Mouse (Mus musculus): ENCODE results near the gene Tenm3. TPM values are rescaled to one million over a fixed set of nuclear protein-coding genes. Genes with fewer than 3 reads are reported as not detected.

Gene Tenm3
- polyA plus RNA-seq, 1 experiment: 3.1 TPM

DNA sequence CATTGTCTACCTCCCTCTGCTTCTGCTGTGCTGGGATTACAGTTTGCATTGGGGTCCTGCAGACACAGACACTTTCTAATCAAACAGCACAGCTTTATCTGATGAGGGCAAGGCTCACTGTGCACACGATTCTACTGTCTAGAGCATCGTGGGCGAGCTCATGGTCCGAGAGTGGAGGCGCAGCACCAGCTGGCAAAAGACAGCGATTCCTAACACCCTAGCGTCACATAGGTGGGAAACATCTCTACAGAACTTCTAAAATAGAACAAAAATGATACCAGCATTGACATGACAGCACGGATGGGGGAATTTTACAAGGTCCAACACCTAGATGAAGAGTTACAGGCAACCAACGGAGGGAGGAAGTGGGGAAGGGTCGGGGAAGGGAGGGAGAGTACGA lies 561.9 kb downstream of the Tenm3 start:
- no peak for DNase-seq (ENCODE audit: low read depth)

- DNase-seq (ENCODE audit: low read depth): no peak
Observed at GRCm38 (mm10) chr8:48279360-48279759, 564.4 kb downstream of the Tenm3 start.

GRCm38 (mm10) chr8:48277986-48278635 lies 565.6 kb downstream of the Tenm3 start:
- no peak for DNase-seq (ENCODE audit: low read depth)

DNA sequence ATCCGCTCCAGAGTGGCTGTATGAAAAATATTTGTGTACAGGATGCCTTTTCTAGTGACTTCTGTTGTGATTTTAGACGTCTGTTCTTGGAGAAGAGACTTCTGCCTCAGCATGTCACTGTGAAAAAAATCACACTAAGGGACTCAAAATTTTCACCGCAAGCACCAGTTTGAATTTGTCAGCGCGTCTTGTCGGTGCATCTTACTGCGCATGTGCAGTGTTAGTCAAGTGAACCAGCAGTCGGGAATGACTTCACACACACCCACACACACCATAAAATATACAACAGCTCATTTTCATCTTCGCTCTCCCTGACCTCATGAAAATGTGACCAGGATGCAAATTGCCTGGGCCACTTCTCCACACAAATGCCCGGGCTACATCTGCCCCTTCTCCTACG lies 568.7 kb downstream of the Tenm3 start:
- no peak for DNase-seq (ENCODE audit: low read depth)

- no peak for DNase-seq (ENCODE audit: low read depth)
Observed at GRCm38 (mm10) chr8:48274566-48274965, 569.2 kb downstream of the Tenm3 start.

GRCm38 (mm10) chr8:48268638-48269037 lies 575.1 kb downstream of the Tenm3 start:
- DNase-seq (ENCODE audit: low read depth): no peak

DNA sequence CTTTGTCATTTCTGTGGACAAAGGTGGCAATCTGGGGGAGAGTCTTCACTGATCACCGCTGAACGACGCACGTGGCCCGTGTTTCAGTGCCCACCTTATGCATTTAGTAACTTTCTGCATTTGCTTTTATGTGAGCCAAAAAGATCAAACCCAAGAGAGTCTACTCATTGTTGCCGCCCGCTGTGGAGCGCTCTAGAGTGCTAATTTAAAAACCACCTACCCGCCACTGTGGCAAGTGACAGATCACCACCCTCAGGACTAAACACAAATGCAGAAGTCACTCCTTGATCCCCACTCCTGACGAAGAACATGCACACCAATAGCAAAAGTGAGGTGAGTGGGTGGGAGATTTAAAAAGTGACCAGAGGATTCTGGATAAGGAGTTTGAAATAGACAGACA lies 583.5 kb downstream of the Tenm3 start:
- DNase-seq (ENCODE audit: low read depth): no peak

DNA sequence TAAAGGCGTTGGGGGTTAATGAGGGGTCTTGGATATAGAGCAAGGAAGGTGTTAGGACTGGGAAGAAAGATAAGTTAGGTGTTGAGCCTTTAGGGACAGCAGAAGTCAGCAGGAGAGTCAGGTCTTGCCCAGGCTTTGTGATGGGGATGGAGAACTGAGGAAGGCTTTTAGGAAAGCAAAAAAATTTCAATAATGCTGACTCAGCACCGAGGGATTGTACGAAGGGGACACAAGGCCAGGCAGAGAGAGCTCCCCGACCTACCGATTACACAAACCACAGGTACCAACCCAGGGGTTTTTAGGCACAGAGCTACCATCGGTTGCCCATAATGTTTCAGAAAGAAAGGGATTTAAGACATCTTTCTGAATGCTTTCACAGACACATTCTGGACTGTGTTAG lies 583.9 kb downstream of the Tenm3 start:
- no peak for DNase-seq (ENCODE audit: low read depth)

GRCm38 (mm10) chr8:48243876-48244275 lies 599.9 kb downstream of the Tenm3 start:
- DNase-seq (ENCODE audit: low read depth): no peak

- no peak for DNase-seq (ENCODE audit: low read depth)
Observed at GRCm38 (mm10) chr8:48240917-48241531, 602.7 kb downstream of the Tenm3 start.

DNA sequence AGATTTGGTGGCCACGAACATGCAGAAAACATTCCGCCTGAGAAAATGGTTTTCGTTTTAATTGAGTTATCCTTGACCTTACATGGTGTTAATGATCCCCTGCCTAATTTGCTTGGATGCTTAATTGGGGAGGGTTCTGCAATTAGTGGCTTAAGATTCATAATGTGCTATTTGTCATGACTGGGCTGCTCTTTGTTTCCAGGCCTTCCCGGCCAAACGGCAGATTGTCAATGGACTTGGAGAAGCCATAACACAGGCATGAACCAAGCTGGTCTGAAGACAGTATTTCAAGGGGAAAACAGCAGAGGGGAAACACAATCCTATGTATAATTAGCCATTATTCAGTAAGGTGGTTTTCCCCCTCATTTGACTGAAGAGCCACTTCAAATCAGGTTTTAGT lies 606.8 kb downstream of the Tenm3 start:
- DNase-seq (ENCODE audit: low read depth): no peak

DNA sequence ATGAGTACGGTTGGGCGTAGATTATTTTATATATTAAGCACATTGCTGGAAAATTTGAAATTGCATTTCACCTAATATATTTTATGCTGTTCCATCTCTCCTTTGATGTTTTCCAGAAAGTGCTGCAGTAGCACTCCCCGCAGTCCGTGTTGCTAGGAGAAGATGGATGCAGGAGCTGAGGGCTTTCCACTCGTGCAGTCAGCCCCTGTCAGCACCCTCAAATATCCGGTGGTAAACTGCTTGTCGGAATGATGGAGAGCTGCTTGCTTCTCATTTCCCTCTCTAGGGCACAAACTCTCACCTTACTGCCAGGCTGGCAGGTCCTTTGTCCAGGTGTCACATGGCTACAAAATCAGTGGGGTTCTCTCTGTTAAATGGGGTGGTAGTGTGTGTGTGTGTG lies 610.8 kb downstream of the Tenm3 start:
- no peak for DNase-seq (ENCODE audit: low read depth)

DNA sequence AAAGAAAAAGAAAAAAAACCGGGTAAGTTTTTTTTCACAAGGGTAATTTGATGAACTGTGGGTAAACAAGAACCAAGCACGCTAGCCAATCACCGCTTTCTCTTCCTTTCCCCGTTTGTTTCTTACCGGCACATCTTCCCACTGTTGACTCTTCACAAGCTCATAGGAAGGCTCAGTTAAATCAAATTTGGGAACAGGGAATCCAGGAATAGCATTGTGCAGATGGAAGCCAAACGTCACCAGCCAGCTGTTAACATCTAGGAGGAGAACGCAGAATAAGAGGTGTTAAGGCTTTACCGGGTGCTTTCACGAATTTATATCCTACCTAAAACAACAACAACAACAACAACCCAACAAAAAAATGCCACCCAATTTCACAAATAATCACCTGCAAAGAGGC lies 611.9 kb downstream of the Tenm3 start:
- DNase-seq (ENCODE audit: low read depth): no peak

DNA sequence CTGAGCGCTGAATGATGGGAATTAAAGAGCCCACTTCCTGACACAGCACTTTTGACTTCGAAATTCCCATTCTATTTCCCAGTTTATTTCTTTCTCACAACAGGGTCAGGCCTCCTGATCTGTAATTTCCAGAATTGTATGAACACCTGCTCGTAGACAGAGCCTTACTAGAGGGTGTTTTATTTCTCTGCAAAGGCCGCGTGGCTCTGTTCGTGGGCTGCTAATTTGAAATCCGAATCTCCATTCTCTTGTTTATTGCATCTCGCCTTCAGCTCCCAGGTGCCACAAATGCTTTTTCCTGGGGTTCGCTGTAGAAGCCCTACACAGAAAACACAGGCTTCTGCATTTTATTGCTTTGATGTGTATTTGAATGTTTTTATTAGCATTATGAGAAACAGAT lies 612.4 kb downstream of the Tenm3 start:
- no peak for DNase-seq (ENCODE audit: low read depth)

DNA sequence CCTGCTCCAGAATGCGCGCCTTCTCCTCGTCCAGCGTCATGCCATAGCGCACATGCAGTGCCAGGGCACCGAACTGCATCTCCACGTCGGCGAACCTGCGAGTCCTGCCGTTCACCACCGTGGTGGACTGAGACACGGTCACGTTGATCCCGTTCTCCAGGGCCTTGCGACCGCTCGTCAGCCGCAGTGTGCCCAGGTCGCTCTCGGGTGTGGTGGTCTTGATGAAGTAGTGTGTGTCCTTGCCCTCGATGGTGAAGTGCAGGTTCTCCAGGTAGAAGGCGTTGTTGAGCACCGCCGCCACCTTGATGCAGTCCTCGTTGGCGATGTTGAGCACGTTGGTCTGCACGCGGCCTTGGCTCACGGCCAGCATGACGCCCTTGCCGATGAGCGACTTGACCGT lies 615.1 kb downstream of the Tenm3 start:
- DNase-seq (ENCODE audit: low read depth): no peak

- no peak for DNase-seq (ENCODE audit: low read depth)
Observed at GRCm38 (mm10) chr8:48224753-48225152, 619.0 kb downstream of the Tenm3 start.

DNA sequence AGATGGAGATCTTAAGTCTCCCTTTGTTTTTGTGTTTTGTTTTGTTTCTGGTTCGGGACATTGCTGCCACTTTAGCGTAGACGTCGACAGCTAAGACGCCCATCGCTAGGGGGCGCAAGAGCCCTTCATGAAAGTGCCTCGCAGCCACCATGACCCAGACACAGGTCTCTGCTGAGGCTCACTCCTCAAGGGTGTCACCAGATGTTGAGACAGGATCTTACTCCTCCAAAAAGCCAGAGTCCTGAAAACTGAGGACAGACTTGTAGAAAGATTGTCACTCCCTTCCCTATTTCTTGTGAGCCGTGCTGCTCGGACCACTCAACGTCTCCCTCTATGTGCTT lies 621.4 kb downstream of the Tenm3 start:
- no peak for DNase-seq (ENCODE audit: low read depth)

- DNase-seq (ENCODE audit: low read depth): no peak
Observed at GRCm38 (mm10) chr8:48221724-48222428, 621.9 kb downstream of the Tenm3 start.

- DNase-seq (ENCODE audit: low read depth): no peak
Observed at GRCm38 (mm10) chr8:48221304-48221703, 622.4 kb downstream of the Tenm3 start.

GRCm38 (mm10) chr8:48220529-48221181 lies 623.1 kb downstream of the Tenm3 start:
- no peak for DNase-seq (ENCODE audit: low read depth)

DNA sequence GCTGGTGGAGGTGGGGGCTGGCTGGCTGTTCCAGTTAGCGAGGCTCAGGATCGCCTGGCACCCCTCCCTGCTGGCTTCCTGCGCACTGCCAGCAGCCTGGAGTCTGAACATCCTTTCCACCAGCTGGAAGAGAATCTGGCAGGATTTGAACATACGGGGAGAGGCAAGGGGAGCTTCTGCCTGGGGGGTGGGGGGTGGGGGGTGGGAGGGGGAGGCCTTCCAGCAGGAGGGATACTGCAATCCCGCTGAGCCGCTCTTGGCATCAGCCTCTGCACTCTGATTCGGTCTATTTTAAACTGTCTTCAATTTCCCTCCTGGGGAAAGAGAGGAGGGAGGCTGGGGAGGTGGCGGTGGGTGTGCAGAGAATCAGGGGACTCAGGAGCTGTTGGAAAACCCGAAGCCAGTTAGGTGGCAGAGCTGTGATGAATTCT lies 628.7 kb downstream of the Tenm3 start:
- no peak for DNase-seq (ENCODE audit: low read depth)

- no peak for DNase-seq (ENCODE audit: low read depth)
Observed at GRCm38 (mm10) chr8:48214386-48214785, 629.4 kb downstream of the Tenm3 start.

DNA sequence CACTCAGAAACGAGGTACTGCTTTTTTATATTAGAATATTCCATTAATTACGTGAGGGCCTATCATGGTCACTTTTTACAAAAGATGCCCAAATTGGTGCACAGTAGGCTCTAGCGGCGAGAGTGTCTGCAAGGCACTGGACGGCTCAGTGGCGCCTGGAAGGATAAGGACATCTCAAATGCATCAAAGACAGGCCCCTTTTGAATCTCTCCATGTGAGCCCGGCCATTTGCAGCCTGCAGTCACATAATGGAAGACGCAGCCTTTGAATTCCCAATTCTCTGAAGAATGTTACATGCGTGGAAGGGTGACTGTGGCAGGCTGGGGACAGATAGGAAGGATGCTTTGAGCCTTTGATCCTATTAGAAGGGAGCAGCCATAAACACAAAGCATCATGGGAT lies 631.8 kb downstream of the Tenm3 start:
- DNase-seq (ENCODE audit: low read depth): no peak

All from gonadal fat pad, adult 2 months (tissue).